Mouse (Mus musculus): Measurements from ENCODE around the gene Wwc2. TPM values are rescaled to one million over a fixed set of nuclear protein-coding genes. Genes with fewer than 3 reads are reported as not detected.
A peak's percentile ranks its signal among the peaks of the same experiment; 100 is the strongest.
"Not testable (repeated sequence)": the region's sequence is repeated elsewhere in the genome, so short reads cannot be mapped to it uniquely, and the experiment has no call there.

Gene Wwc2
- polyA plus RNA-seq, 1 experiment from 2014 or later: 8.5 TPM

DNA sequence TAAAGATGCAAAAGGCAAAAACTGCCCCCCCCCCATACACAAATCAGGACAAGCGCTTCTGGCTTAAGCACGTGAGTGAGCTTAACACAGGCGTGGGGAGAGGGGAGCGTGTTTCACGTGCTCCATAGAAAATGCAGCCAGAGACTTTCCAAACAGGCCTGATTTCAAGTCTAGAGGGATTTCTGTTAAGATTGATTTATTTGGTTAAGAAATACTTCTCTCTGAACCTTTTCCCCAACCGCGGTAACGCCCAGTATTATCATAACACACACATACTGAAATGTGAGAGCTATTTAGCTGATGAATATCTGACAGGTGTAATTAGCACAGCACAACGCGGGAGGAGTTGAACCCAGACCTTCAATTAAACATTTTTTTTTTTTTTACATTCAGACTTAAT lies 166.9 kb downstream of the Wwc2 start:
- H3K9me3 ChIP-seq: no peaks in the 10 kb centered on the region
- 44% methylated on average over 10 of the region's 10 CpGs for whole genome bisulfite sequencing
- H3K4me3 ChIP-seq (replicated peaks): no peak overlapping the region
- no peak overlapping the region for H3K9ac ChIP-seq
- ATAC-seq: no peak
- H3K27ac ChIP-seq: no peak overlapping the region
- H3K4me1 ChIP-seq (replicated peaks): 0 out of 2 replicates have a peak, but pooled peaks cover 2% of the 10 kb centered on the region
- no peak overlapping the region for H3K4me2 ChIP-seq (replicated peaks)
- H3K27me3 ChIP-seq (replicated peaks): no peaks in the 10 kb centered on the region
- H3K36me3 ChIP-seq: no peaks in the 10 kb centered on the region

DNA sequence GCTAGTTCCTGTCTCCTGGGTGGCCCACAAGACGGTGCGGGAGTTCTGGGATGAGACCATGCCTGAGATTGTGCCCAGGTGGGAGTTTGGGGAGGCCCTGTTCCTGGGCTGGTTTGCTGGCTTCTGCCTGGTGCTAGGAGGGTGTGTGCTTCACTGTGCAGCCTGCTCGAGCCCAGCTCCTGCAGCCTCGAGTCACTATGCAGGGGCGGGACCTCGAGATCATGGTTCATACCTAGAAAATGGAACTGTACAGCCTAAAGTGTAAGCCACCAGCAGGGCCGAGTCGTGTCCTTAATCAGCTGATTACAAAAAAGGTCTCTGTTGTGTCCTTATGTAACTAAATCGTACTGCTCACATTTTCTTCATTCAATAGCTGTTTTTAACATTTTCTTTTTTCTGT lies 168.2 kb downstream of the Wwc2 start:
- not testable (repeated sequence) for H3K27ac ChIP-seq; H3K4me3 ChIP-seq (replicated peaks); H3K4me2 ChIP-seq (replicated peaks); ATAC-seq; H3K9ac ChIP-seq; H3K9me3 ChIP-seq; H3K4me1 ChIP-seq (replicated peaks); H3K36me3 ChIP-seq; H3K27me3 ChIP-seq (replicated peaks)
- 73% methylated on average over 7 of the region's 9 CpGs for WGBS

DNA sequence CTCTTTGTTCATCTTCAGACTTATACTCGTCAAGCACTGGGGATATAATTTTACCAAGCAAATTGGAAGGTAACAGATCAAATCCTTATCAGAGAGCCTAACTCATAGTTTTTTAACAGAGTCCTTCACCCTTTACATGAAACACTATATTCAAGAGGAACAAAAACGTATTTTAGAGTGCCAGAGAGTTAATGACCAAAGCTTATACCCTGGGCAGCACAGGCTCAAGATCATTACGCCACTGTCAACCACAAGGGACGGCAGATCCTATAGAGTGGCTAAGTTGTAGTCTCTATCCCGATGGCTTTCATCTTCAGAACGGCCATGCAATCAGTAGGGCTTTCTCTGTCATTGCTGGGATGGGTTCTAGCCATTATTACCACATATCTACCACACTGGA lies 168.9 kb downstream of the Wwc2 start, which contains the start of gene Cldn24:
Cldn24 (plus strand) TSS at position 301 of the 400 bp plus-strand sequence.
- H3K4me2 ChIP-seq (replicated peaks): no peak within 1 kb of the TSS
- H3K4me3 ChIP-seq (replicated peaks): no peak within 1 kb of the TSS
- 84% methylated on average over 6 of the region's 6 CpGs for WGBS
- H3K27me3 ChIP-seq (replicated peaks): no peaks in the 10 kb centered on the region
- no peaks in the 10 kb centered on the region for H3K36me3 ChIP-seq
- no peak for ATAC-seq
- 0 out of 2 replicates have a peak, but pooled peaks cover 2% of the 10 kb centered on the region for H3K4me1 ChIP-seq (replicated peaks)
- no peak within 1 kb of the TSS for H3K27ac ChIP-seq
- no peak within 1 kb of the TSS for H3K9ac ChIP-seq
- H3K9me3 ChIP-seq: no peaks in the 10 kb centered on the region

DNA sequence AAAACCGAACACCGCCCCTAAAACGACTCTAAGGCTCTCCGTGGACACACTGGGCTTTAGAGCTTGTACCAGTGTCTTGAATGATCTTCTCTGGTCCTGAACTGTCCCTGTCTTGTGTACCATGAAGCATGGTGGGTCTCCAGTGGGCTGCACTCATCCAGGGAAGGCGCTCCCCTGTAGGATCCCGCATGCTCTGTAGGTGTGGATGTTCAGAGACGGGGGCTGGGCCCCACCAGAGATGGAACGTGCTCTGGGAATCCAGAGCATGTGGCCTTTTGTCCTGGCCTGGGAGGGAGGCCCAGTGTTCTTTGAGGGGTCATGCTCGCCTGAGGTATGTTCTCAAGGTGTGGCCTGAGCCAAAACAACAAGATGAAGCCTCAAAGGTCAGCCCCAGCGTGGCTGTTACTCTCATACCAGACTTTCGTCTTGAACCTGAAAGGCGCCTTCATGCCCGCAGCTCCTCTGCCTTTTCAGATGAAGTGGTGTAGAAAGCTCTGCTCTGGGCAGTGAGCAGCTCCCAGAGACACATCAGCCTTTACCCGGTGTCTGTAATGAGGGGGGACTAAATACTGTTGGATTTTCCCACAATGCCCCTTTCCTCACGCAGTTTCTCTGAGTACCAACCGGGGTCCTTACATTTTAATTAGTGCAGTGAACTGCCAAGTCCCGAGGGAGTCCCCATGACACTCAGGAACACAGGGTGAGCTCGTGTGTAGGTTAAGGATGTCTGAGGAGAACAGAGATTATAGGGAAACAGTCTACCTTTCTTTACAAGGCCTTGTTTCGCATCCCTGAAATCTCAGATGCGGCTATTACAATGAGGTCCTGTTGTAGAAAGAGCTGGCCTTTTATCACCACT lies 169.6 kb downstream of the Wwc2 start:
- no peak overlapping the region for H3K9ac ChIP-seq
- no peak overlapping the region for H3K27ac ChIP-seq
- no peak for ATAC-seq
- no peak overlapping the region for H3K4me2 ChIP-seq (replicated peaks)
- H3K36me3 ChIP-seq: no peaks in the 10 kb centered on the region
- no peaks in the 10 kb centered on the region for H3K27me3 ChIP-seq (replicated peaks)
- H3K9me3 ChIP-seq: no peaks in the 10 kb centered on the region
- 0 out of 2 replicates have a peak, but pooled peaks cover 2% of the 10 kb centered on the region for H3K4me1 ChIP-seq (replicated peaks)
- WGBS: 85% methylated on average over 20 of the region's 20 CpGs
- no peak overlapping the region for H3K4me3 ChIP-seq (replicated peaks)

DNA sequence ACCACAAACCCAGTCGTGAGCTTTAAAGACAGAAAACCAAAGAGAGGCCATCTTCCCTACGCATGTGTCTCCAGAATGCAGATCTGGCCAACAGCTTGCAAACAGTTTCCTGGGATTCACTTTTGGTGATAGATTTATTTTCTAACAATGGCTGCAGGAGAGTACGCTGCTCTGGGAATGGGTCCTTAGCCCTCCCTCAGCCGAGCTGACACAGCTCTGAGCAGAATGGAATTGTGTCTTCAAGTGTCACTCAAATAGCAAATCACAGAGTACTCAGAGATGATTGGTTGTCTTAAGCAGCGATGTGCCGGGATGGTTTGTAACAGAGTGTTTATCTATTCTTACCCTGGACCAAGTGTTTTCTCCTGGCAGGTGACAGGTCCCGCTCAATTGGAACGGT lies 171.7 kb downstream of the Wwc2 start:
- Histone ChIP-seq H3K4me1 (replicated peaks) (0 out of 2 replicates have a peak, but pooled peaks cover under 1% of the 10 kb centered on the region), H3K27me3 (replicated peaks) (no peaks in the 10 kb centered on the region), H3K27ac (no peak overlapping the region), H3K9ac (no peak overlapping the region), H3K36me3 (no peaks in the 10 kb centered on the region), H3K4me2 (replicated peaks) (no peak overlapping the region), H3K9me3 (no peaks in the 10 kb centered on the region), H3K4me3 (replicated peaks) (no peak overlapping the region)
- WGBS: 80% methylated on average over 8 of the region's 8 CpGs
- no peak for ATAC-seq

DNA sequence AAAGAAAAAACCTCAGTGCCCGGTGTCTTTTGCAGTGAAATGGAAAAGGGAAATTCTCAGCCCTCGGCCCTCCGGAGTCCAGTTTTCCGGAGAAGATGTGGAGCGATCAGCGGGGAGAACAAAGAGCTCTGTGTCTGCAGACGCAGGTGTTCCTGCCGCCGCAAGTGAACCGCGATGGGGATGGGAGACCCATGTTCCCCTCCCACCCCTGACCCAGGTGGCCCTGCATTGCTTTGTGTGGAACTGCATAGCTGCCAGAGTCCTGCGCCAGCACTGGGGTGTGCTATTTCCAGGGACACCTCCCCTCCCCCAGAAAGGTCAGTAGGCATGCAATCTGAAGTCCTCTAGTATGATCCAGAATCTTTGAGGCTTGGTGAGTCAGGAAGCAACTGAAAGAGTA lies 179.5 kb downstream of the Wwc2 start:
- WGBS: 89% methylated on average over 12 of the region's 12 CpGs

DNA sequence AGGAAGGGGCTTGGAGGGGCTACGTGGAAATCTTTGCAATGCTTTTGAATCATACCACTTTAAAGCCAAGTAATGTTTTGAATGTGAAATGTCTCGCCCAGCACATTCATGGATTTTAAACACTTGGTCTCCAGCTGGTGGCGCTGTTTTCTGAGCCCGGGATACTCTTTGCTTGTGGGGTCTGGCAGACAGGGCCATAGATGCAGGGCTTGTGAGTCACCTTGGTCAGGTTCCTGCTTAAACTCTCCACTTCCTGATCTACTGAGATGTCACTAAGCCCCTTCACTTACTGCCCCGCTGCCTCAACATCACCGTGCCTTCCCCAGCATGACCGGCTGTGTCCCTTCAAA lies 180.1 kb downstream of the Wwc2 start:
- Histone ChIP-seq H3K4me3 (replicated peaks) (no peak overlapping the region), H3K36me3 (no peaks in the 10 kb centered on the region), H3K4me1 (replicated peaks) (no peaks in the 10 kb centered on the region), H3K27me3 (replicated peaks) (no peaks in the 10 kb centered on the region), H3K9ac (no peak overlapping the region), H3K27ac (no peak overlapping the region), H3K4me2 (replicated peaks) (no peak overlapping the region), H3K9me3 (no peaks in the 10 kb centered on the region)
- no peak for ATAC-seq
- WGBS: 76% methylated on average over 7 of the region's 7 CpGs

More for the DNA sequence above, 179.5 kb downstream of the Wwc2 start:
- H3K4me3 ChIP-seq (replicated peaks): no peak overlapping the region
- no peaks in the 10 kb centered on the region for H3K9me3 ChIP-seq
- no peak overlapping the region for H3K27ac ChIP-seq
- H3K27me3 ChIP-seq (replicated peaks): no peaks in the 10 kb centered on the region
- no peak overlapping the region for H3K9ac ChIP-seq
- no peak for ATAC-seq
- H3K4me2 ChIP-seq (replicated peaks): no peak overlapping the region
- H3K36me3 ChIP-seq: no peaks in the 10 kb centered on the region
- H3K4me1 ChIP-seq (replicated peaks): no peaks in the 10 kb centered on the region

DNA sequence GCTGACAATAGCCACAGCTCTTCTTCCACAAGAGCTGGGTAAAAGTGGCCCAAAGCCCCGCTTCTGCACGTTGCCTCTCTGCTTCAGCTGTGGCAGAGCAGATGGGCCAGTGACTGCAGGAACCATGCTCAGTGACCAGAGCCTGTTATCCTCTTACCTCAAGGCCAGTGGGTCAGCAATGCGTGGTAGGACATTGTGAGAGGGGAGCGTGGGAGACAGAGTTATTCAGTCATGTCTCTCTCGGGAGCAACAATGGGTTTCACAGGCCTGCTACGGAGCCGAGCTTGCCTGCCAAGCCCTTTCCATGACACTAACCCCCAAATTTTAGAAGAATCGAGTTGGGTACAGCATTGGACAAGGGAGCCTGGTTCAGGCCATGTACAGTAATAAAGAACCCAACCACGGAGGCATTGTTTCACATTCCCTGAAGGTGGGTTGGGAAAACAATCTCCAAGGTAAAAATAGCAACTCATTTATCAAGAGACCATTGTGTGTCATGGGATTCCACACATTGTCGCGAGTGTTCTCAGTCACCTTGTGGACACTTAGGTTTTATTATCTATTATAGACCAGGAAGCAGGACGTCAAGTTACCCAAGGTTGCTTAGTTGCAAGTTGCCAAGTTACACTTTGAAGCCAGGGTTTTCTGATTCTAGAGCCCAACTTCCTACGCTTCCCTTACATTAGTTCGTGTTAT lies 180.6 kb downstream of the Wwc2 start:
- Histone ChIP-seq H3K4me1 (replicated peaks) (no peaks in the 10 kb centered on the region), H3K36me3 (no peaks in the 10 kb centered on the region), H3K9ac (no peak overlapping the region), H3K4me3 (replicated peaks) (no peak overlapping the region), H3K9me3 (no peaks in the 10 kb centered on the region), H3K4me2 (replicated peaks) (no peak overlapping the region), H3K27ac (no peak overlapping the region), H3K27me3 (replicated peaks) (no peaks in the 10 kb centered on the region)
- ATAC-seq: no peak
- WGBS: 82% methylated on average over 14 of the region's 14 CpGs

DNA sequence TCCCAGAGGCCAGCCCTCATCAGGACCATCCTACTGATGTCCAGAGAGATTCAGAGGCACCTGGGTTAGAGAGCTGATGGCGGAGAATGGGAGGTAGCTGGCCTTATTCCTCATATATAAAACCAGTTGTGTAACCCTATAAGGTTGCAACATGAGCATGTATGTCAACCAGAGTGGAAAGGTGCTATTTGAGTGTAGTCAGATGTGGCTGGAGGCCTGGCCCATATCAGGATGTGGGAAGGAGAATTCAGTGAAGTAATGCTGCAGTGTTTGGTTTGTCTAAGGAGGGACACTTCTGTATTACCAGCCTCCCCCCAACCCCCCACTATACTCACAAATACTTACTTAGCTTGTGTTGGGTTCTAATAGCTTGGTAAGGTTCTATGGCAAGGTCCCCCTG lies 186.5 kb downstream of the Wwc2 start:
- Histone ChIP-seq H3K27me3 (replicated peaks) (no peaks in the 10 kb centered on the region), H3K9me3 (no peaks in the 10 kb centered on the region), H3K4me1 (replicated peaks) (no peaks in the 10 kb centered on the region), H3K9ac (no peak overlapping the region), H3K27ac (no peak overlapping the region), H3K36me3 (no peaks in the 10 kb centered on the region), H3K4me3 (replicated peaks) (no peak overlapping the region), H3K4me2 (replicated peaks) (no peak overlapping the region)
- WGBS: 93% methylated on average over 1 of the region's 1 CpGs
- no peak for ATAC-seq

DNA sequence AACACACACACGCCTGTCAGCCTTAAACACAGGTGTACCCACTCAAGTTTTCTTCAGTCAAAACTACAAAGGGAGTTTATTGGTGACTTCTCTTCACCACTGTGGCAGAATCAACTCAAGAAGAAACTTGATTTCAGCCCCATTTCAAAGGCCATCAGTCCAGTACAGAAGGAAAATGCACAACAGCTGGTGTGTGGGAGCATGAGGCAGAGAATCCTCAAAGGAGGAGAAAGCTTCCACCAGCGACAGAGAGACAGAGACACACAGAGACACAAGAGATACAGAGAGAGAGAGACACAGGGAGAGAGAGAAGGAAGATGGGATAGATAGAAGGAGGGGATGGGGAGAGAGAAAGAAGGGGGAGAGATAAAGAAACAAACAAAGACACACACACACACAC lies 188.4 kb downstream of the Wwc2 start:
- no peak overlapping the region for H3K4me3 ChIP-seq (replicated peaks)
- H3K9me3 ChIP-seq: no peaks in the 10 kb centered on the region
- no peaks in the 10 kb centered on the region for H3K27me3 ChIP-seq (replicated peaks)
- no peak for ATAC-seq
- no peaks in the 10 kb centered on the region for H3K36me3 ChIP-seq
- no peak overlapping the region for H3K9ac ChIP-seq
- no peak overlapping the region for H3K4me2 ChIP-seq (replicated peaks)
- 86% methylated on average over 2 of the region's 2 CpGs for WGBS
- no peak overlapping the region for H3K27ac ChIP-seq
- no peaks in the 10 kb centered on the region for H3K4me1 ChIP-seq (replicated peaks)

DNA sequence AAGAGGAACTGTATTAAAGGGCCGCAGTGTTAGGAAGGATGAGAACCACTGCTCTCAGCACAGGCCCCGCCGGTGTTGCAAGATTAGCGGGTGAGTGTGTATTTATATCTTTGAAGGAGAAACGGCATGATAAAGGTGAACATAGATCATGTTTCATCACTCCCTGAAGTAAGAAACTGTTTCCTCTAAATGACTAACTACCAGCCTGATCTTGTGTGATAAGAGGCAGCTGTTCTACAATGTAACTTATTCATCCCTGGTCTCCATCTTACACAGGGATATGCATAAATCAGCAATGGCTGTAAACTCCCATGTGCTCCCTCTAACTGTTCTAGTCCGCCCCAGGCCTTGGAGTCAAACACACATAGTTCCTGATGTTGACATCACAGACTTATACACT lies 191.3 kb downstream of the Wwc2 start:
- Histone ChIP-seq H3K4me1 (replicated peaks) (no peaks in the 10 kb centered on the region), H3K9ac (no peak overlapping the region), H3K27ac (no peak overlapping the region), H3K36me3 (no peaks in the 10 kb centered on the region), H3K4me2 (replicated peaks) (no peak overlapping the region), H3K4me3 (replicated peaks) (no peak overlapping the region), H3K9me3 (no peaks in the 10 kb centered on the region), H3K27me3 (replicated peaks) (no peaks in the 10 kb centered on the region)
- 47% methylated on average over 6 of the region's 6 CpGs for WGBS
- ATAC-seq: peak; percentile 62

DNA sequence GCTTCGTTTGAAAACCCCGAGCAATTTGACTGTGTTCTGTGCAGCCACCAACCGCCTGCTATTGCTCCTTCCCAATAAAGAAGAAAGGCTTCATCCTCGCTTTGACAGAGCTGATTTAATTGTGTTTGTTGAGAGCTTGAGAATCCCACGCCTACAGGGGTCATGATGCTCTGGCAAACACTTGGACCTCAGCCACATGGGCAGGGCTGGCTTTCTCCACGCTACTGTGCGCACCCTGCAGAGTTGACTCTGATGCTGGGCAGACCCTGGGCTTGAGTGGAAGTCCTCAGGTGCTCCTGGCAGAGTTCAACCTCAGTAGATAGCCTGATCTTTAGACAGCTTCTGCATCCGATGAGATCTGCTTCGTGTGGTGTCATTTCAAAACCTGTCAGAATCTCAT lies 198.7 kb downstream of the Wwc2 start:
- Histone ChIP-seq H3K27me3 (replicated peaks) (no peaks in the 10 kb centered on the region), H3K4me3 (replicated peaks) (no peak overlapping the region), H3K9ac (no peak overlapping the region), H3K36me3 (no peaks in the 10 kb centered on the region), H3K9me3 (no peaks in the 10 kb centered on the region), H3K27ac (no peak overlapping the region), H3K4me1 (replicated peaks) (no peaks in the 10 kb centered on the region), H3K4me2 (replicated peaks) (no peak overlapping the region)
- WGBS: 71% methylated on average over 9 of the region's 9 CpGs
- ATAC-seq: no peak

DNA sequence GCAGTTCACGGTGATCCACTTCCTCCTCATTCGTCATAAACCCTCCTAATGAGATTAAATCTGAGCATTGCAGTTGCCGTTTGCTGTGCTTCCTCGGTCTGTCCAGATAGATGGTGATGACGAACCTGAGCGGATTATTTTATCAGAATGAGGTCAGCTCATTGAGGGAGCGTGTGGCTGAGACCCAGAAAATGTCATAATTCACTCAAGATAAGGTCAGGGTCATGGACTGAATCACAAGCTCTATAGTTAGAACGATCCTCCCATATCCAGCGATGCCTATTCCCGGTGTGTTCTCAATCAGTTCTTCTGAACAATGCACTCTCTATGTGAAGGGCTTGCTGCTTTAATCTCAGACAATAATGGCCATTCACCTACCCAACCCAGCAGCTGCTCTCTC lies 203.0 kb downstream of the Wwc2 start:
- H3K27me3 ChIP-seq (replicated peaks): no peaks in the 10 kb centered on the region
- no peak overlapping the region for H3K4me3 ChIP-seq (replicated peaks)
- no peak overlapping the region for H3K9ac ChIP-seq
- no peaks in the 10 kb centered on the region for H3K9me3 ChIP-seq
- H3K27ac ChIP-seq: no peak overlapping the region
- peak; percentile 47 for ATAC-seq
- 0 out of 2 replicates have a peak overlapping the region, but pooled peaks have one; percentile 3 for H3K4me2 ChIP-seq (replicated peaks)
- no peaks in the 10 kb centered on the region for H3K4me1 ChIP-seq (replicated peaks)
- H3K36me3 ChIP-seq: no peaks in the 10 kb centered on the region
- 51% methylated on average over 10 of the region's 10 CpGs for WGBS

Data from intestine, embryonic 15.5 days (tissue).